Mouse (Mus musculus) layer of hippocampus, adult 9-11 months (tissue): ENCODE measurements around the gene Atp5c1.

Experiments
- DNase-seq: peaks from one replicate; pipeline ENCODE4 v3.0.0; 2022

The Atp5c1 gene

GRCm38 (mm10) chr2:10080310-10081010, at the start of gene Atp5c1, which contains the start of gene Kin:
TSS of gene Atp5c1 (minus strand) at chr2:10080510.
TSS of gene Kin (plus strand) at chr2:10080593.
- peak; percentile 96 for DNase-seq

- DNase-seq, result no peak
Observed at GRCm38 (mm10) chr2:10128571-10128970, 48.3 kb upstream of the Atp5c1 start.

DNA sequence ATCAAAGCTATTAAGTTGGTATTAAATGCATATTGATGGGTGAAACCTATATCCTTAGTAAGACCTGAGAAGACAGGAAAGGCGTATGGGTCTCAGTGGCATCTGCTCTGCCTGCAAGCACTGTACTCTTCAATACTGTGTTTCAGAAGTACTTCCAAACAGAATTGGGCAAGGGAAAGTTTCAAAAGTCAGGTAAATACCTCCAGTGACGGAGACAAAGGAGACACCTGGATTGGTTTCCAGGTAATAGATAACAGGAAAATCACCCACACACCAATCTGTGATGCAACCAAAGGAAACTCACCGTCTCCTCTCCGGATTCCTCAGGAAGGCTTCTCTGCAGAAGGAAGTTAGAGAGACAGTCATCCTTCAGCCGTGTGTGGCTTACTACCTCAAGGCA, 47.2 kb upstream of the Atp5c1 start:
- no peak for DNase-seq

- no peak for DNase-seq
Observed at GRCm38 (mm10) chr2:10126122-10126521, 45.8 kb upstream of the Atp5c1 start.

DNA sequence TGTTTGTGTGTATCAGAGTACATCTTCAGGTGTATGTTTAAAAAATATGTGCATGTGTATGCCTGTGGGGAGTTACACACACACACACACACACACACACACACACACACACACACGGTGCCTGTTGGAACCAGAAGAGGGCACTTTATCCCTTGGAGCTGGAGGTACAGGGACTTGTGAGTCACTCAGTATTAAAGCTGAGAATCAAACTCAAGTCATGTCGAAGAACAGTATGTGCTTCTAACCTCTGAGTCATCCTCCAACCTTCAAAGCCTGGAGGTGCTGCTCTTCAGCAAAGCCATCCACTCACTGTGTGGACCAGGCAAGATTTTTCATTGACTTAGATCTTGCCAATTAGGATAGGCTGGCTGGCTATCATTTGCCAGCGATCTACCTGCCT, 41.5 kb upstream of the Atp5c1 start:
- no peak for DNase-seq

GRCm38 (mm10) chr2:10119276-10119675, 39.0 kb upstream of the Atp5c1 start:
- DNase-seq, result no peak

GRCm38 (mm10) chr2:10118751-10119150, 38.4 kb upstream of the Atp5c1 start:
- DNase-seq, result no peak

DNA sequence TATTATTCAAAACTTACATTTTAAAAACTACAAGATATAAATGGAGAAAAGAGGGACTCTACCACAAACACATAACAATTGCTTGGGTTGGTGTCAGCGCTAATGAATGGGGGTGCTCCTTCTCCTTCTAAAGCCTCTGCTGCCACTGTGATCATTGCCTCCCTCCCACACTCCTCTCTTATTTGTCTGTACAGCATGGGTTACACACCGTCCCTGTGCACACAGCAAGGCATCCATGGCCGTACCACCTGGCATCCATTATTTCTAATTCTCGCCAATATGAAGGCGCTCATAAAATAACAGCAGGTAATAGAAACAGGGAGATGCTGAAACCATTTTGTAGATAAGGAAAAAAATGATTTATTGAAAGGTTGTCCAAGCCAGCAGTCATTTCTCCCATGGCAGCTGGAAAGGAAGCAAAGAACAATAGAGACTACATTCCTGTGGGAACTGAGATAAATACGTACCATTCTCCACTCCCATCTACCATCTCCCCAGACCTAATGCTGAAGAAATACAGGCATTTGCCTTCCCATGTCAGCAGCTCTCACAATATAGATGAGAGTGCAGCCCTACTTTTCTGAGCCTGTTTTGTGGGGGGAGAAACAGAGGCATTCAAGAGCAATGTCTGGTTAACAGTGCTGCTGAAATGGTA, 28.4 kb upstream of the Atp5c1 start:
- DNase-seq, result no peak

DNA sequence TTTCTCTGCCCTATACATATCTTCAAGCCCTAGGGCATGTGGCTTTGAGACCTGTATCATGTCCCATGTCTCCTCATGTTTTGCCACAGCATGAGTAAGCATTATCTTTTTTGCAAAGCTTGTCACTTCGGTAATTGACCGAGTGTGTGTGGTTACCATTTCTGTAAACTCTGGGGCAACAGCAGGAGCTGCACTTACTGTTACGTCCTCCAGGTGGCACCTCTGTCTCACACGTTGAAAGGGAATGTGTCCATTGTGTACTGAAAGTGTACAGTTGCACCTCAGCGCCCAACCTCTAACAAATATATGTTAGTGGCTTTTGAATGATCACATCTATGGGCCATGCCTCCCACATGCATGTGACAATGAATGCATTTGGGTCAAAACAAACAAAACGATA, 20.9 kb upstream of the Atp5c1 start:
- no peak for DNase-seq

GRCm38 (mm10) chr2:10100471-10100870, 20.2 kb upstream of the Atp5c1 start:
- no peak for DNase-seq

- no peak for DNase-seq
Observed at GRCm38 (mm10) chr2:10098598-10099215, 18.4 kb upstream of the Atp5c1 start.

GRCm38 (mm10) chr2:10094327-10095100, 14.2 kb upstream of the Atp5c1 start:
- DNase-seq, result no peak

DNA sequence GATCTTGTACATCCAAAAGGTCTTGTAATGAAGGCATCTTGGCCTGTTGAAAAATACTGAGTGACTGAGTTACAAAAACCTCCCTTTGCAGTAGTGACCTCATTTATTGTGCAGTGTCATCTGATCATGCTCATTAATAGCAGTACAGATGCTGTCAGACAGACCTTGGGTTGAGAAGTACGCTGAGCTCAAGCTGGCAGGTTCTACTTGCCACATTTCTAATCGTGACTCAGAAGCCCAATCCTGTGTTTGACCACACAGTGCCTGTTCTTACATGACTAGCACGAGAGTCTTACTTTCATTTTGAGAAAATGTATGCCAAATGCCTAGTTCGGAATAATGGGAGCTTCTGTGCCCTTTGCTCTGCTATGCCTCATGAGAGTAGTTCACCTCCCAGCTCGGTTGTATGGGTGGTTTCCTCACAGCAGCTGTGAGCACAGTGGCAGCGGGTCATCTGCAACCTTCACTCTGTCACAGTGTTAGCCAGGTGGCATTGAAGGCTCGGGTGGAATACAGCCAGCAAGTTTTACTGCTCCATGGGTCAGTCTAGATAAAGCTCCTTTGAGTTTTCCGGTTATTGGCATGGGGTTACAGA, 7.0 kb upstream of the Atp5c1 start:
- DNase-seq, result no peak

DNA sequence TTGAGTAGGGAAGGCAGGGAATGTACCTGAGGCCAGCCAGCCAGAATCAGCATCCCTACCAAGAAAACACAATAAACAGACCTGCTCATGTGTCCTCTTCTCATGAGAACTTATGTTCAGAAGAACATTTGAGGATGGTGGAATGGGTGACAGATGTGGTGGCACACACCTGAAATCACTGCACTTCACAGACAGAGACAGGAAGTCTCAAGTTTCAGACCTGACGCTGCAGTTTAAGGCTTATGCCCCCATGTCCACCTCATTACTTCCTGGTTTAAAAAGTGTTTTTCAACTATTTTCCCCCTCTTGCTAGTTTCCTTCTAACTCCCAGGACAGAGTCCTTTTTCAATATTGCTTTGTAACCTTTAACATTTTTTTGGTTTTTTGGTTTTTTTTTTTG, 2.4 kb upstream of the Atp5c1 start:
- DNase-seq, result no peak

GRCm38 (mm10) chr2:10081453-10082080, 1.3 kb upstream of the Atp5c1 start:
- no peak for DNase-seq

DNA sequence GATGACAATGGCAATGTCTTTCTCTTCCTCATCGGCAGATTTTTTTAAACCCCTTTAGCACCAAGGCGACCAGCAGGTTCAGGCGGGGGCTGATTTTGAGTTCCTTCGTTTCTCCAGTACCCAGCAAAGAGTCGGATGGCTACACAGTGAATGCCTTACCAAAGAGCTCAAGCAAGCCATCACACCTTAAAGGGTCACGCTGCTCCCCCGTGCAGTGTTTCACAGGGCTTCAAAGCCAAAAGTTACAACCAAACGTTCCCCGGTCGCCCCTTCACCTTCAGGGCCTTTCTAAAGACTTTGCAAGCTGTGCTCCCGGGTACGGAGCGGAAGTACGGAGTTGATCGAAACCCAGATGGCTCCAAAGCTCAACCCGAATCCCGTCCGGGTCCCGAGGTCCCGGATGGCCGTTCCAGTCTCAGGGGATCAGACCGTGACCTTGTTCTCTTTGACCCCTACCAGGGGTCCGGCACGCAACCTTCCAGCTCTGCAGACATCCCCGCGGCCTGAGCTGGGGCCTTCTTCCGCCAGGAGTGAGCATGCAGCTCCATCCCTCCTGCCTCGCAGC, 483 bp downstream of the Atp5c1 start:
- DNase-seq, result no peak

GRCm38 (mm10) chr2:10076675-10077074, 3.6 kb downstream of the Atp5c1 start:
- DNase-seq, result no peak

- no peak for DNase-seq
Observed at GRCm38 (mm10) chr2:10074470-10074869, 5.8 kb downstream of the Atp5c1 start.

GRCm38 (mm10) chr2:10071751-10072150, 8.6 kb downstream of the Atp5c1 start:
- no peak for DNase-seq

DNA sequence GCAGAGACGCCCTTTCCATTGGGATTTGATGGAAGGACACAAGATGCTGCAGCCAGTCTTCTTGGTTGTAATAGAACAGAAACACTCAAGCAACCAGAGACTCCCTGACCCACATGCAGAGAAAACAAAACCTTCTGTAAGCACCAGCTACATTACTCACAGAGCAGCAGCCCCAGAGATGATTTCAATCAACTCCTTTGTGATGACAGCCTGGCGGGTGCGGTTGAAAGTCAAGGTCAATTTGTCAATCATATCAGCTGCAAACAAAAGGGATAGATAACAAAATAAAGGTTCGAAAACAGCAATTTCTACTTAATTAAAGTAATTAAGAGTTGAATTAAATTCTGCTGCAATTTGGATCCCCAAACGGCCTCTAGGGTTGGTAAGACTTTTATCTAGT, 21.5 kb downstream of the Atp5c1 start:
- DNase-seq, result no peak

- no peak for DNase-seq
Observed at GRCm38 (mm10) chr2:10051996-10052395, 28.3 kb downstream of the Atp5c1 start.

- peak; percentile 83 for DNase-seq
Observed at GRCm38 (mm10) chr2:10050878-10051277, 29.4 kb downstream of the Atp5c1 start.
